Mouse (Mus musculus): ENCODE data around the gene Hadh. TPM values are rescaled to one million over a fixed set of nuclear protein-coding genes. Genes with fewer than 3 reads are reported as not detected.

Hadh gene
- total and polyA plus RNA-seq, 3 experiments = 42.3 to 73.4 (median 46.9) TPM

DNA sequence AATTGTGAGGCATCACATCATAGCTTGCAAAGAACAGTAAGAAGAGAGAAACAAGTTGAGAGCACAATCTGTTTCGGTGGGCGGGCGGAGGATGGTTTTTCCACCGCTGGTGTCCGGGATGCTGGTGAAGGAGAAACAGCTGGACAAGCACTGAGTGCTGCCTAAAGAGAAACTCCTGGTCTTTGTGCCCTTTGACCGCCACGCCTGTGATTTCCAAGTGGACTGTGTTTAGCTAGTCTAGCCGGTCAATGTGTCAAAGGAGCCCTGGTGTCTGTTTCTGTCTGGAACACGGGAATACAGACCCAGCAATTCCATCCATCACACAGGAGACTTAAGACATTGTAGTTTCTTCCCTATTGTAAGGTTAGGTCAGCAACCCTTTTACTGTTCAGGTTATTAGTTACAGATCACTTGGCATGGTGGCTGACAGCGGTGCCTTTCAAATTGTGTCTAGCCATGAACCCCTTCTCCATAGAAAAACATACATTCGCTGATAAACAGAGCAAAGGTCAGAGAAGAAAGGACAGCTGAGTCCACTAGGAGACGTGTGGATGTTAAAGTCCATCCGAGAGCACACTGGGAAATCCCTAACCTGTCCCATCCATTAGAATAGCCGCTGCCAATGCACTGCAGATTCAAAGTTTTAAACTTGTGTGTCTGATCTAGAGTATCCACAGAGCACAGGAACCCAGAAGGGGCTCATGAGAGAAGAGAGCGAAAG is 8.0 kb downstream of the Hadh start:
- in situ Hi-C loops (cut with MboI; ENCODE audit: low pct_ligation_motif_present, low pct_unique_long_range_greater_than_20kb, low sequenced_read_pairs) = no loop called here
- Histone ChIP-seq H3K9me3 (replicated peaks; ENCODE audit: low read length) (no peaks in the 10 kb centered on the region), H3K4me1 (ENCODE audit: control insufficient read depth in 1 of 2, insufficient read depth in 2 of 2) (peaks cover 0 to 5% of the 10 kb centered on the region in 2 experiments; a peak in 1 of 4 replicates), H3K27ac (ENCODE audit: insufficient read depth, low read depth) (no peak overlapping the region), H3K4me2 (ENCODE audit: insufficient read depth, low read depth, poor library complexity, severe bottlenecking) (no peak overlapping the region), H3K4me3 (replicated peaks in 1 of 3; ENCODE audit: low read depth in 2 of 3, low read length in 2 of 3, poor library complexity in 1 of 3) (no peak overlapping the region), H3K36me3 (replicated peaks in 1 of 2; ENCODE audit: control insufficient read depth in 1 of 2, insufficient read depth in 1 of 2, low read length in 1 of 2) (peaks cover 0 to 55% of the 10 kb centered on the region in 2 experiments), H3K27me3 (replicated peaks) (no peaks in the 10 kb centered on the region), H3K79me2 (replicated peaks; ENCODE audit: control insufficient read depth, extremely low read depth, insufficient read depth, poor library complexity, severe bottlenecking) (no peaks in the 10 kb centered on the region), H3K9ac (ENCODE audit: insufficient read depth, low read depth) (no peak overlapping the region)
- TF ChIP-seq ELF1 (IDR thresholded peaks at IDR 0.05; ENCODE audit: low read depth, low read length) (no peak), JUND (conservative IDR thresholded peaks at IDR 0.05; ENCODE audit: low read depth, low read length) (no peak), MXI1 (IDR thresholded peaks at IDR 0.05; ENCODE audit: low read depth, low read length) (no peak), NRF1 (IDR thresholded peaks at IDR 0.05; ENCODE audit: low read depth, low read length) (no peak), ETS1 (conservative IDR thresholded peaks at IDR 0.05; ENCODE audit: low read depth, low read length) (no peak), KAT2A (IDR thresholded peaks at IDR 0.05; ENCODE audit: insufficient replicate concordance, low read length) (no peak), HCFC1 (IDR thresholded peaks at IDR 0.05; ENCODE audit: low read depth, low read length) (no peak), PAX5 (IDR thresholded peaks at IDR 0.05; ENCODE audit: low read length) (no peak), E2F4 (IDR thresholded peaks at IDR 0.05; ENCODE audit: insufficient replicate concordance, low read depth, low read length) (no peak), RAD21 (IDR thresholded peaks at IDR 0.05; ENCODE audit: low read depth, low read length) (no peak), EP300 (IDR thresholded peaks at IDR 0.05; ENCODE audit: low read length) (no peak), ZKSCAN1 (IDR thresholded peaks at IDR 0.05; ENCODE audit: borderline replicate concordance, low read depth, low read length) (no peak), TCF12 (IDR thresholded peaks at IDR 0.05; ENCODE audit: low read depth, low read length) (no peak), RCOR1 (conservative IDR thresholded peaks at IDR 0.05; ENCODE audit: low read depth, low read length) (no peak), POLR2A (IDR thresholded peaks at IDR 0.05; ENCODE audit: low read depth, low read length) (no peak)
- no peak for DNase-seq (ENCODE audit: extremely low read depth)
- dilution Hi-C loops (cut with MboI; ENCODE audit: extremely low pct_ligation_motif_present, extremely low pct_unique_long_range_greater_than_20kb, low sequenced_read_pairs) = no loop called here

DNA sequence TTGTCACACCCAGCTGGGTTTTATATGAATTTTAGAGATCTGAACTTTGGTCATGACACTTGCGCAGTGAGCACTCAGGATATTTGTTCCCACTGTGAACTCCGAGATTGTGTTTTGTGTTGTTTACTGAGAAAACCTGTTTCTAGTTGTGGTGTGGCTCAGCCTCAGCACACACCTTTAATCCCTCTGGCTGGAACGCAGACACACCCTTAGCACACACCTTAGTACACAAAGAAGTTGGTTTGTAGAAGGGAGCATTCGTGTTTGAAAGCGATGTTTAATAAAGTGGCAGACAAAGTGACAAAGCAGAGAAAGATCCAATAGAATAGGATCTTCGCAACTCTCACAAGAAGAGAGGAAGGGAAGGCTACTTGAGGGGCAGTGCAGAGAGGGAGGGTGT is 11.5 kb downstream of the Hadh start:
- no peak overlapping the region for H3K9ac ChIP-seq (ENCODE audit: insufficient read depth, low read depth)
- peaks cover 0 to 9% of the 10 kb centered on the region in 2 experiments; a peak in 1 of 4 replicates for H3K4me1 ChIP-seq (ENCODE audit: control insufficient read depth in 1 of 2, insufficient read depth in 2 of 2)
- H3K4me2 ChIP-seq (ENCODE audit: insufficient read depth, low read depth, poor library complexity, severe bottlenecking) = no peak overlapping the region
- H3K27ac ChIP-seq (ENCODE audit: insufficient read depth, low read depth) = no peak overlapping the region
- in situ Hi-C loops (cut with MboI; ENCODE audit: low pct_ligation_motif_present, low pct_unique_long_range_greater_than_20kb, low sequenced_read_pairs) (no loop called here), dilution Hi-C loops (cut with MboI; ENCODE audit: extremely low pct_ligation_motif_present, extremely low pct_unique_long_range_greater_than_20kb, low sequenced_read_pairs) (no loop called here)
- TF ChIP-seq ZMIZ1 (IDR thresholded peaks at IDR 0.05; ENCODE audit: low read depth, low read length) = no peak
- TF ChIP-seq ZNF384 (IDR thresholded peaks at IDR 0.05; ENCODE audit: low read depth, low read length) = no peak
- no peak for TF ChIP-seq ELF1 (IDR thresholded peaks at IDR 0.05; ENCODE audit: low read depth, low read length)
- no peak for TF ChIP-seq JUN (IDR thresholded peaks at IDR 0.05; ENCODE audit: insufficient read depth, low read depth, low read length)
- no peak for TF ChIP-seq MAX (IDR thresholded peaks at IDR 0.05; ENCODE audit: low read length)
- no peak for TF ChIP-seq RAD21 (IDR thresholded peaks at IDR 0.05; ENCODE audit: low read depth, low read length)
- no peak for TF ChIP-seq EP300 (IDR thresholded peaks at IDR 0.05; ENCODE audit: low read length)
- TF ChIP-seq MEF2A (IDR thresholded peaks at IDR 0.05; ENCODE audit: borderline replicate concordance, low read depth, low read length) = no peak
- TF ChIP-seq POLR2AphosphoS2 (IDR thresholded peaks at IDR 0.05; ENCODE audit: low read depth, low read length) = no peak
- TF ChIP-seq ZC3H11A (IDR thresholded peaks at IDR 0.05; ENCODE audit: low read depth, low read length) = no peak
- no peak for TF ChIP-seq USF1 (IDR thresholded peaks at IDR 0.05; ENCODE audit: low read depth, low read length)
- TF ChIP-seq POLR2A (IDR thresholded peaks at IDR 0.05; ENCODE audit: low read depth, low read length) = no peak
- no peak for TF ChIP-seq ZKSCAN1 (IDR thresholded peaks at IDR 0.05; ENCODE audit: borderline replicate concordance, low read depth, low read length)
- TF ChIP-seq NRF1 (IDR thresholded peaks at IDR 0.05; ENCODE audit: low read depth, low read length) = no peak
- TF ChIP-seq BHLHE40 (IDR thresholded peaks at IDR 0.05; ENCODE audit: low read depth, low read length) = no peak
- TF ChIP-seq GABPA (IDR thresholded peaks at IDR 0.05; ENCODE audit: insufficient replicate concordance, low read depth, low read length) = no peak
- no peak for TF ChIP-seq CTCF (conservative IDR thresholded peaks at IDR 0.05 in 1 of 2, IDR thresholded peaks at IDR 0.05 in 1 of 2; ENCODE audit: low read depth in 2 of 2, low read length in 2 of 2)
- no peak for TF ChIP-seq TCF12 (IDR thresholded peaks at IDR 0.05; ENCODE audit: low read depth, low read length)
- TF ChIP-seq CHD2 (IDR thresholded peaks at IDR 0.05; ENCODE audit: low read length) = no peak
- DNase-seq (ENCODE audit: extremely low read depth) = no peak
- 0 out of 2 replicates have a peak, but pooled peaks cover 4% of the 10 kb centered on the region for H3K79me2 ChIP-seq (replicated peaks; ENCODE audit: control insufficient read depth, extremely low read depth, insufficient read depth, poor library complexity, severe bottlenecking)
- H3K4me3 ChIP-seq (replicated peaks in 1 of 3; ENCODE audit: low read depth in 2 of 3, low read length in 2 of 3, poor library complexity in 1 of 3) = no peak overlapping the region
- peaks cover 0 to 40% of the 10 kb centered on the region in 2 experiments for H3K36me3 ChIP-seq (replicated peaks in 1 of 2; ENCODE audit: control insufficient read depth in 1 of 2, insufficient read depth in 1 of 2, low read length in 1 of 2)
- no peaks in the 10 kb centered on the region for H3K27me3 ChIP-seq (replicated peaks)
- H3K9me3 ChIP-seq (replicated peaks; ENCODE audit: low read length) = no peaks in the 10 kb centered on the region

Data from CH12.LX (cell line).